Mouse (Mus musculus) ES-Bruce4 (cell line): ENCODE measurements around the gene Prkar1b.

Source experiments
- EP300 ChIP-seq: IDR thresholded peaks from 2 replicates; pipeline ENCODE4 v1.6.1; 2011; ENCODE audit warnings: low read depth, low read length; ENCODE audit not compliant: insufficient read depth
- POLR2A ChIP-seq: IDR thresholded peaks from one replicate; pipeline ENCODE4 v1.8.1; 2011; ENCODE audit warnings: low read length; ENCODE audit not compliant: insufficient read depth

- TF ChIP-seq POLR2A (no peak), EP300 (0 out of 2 replicates have a peak, but pooled peaks have one; percentile 18)
These were observed 157.0 kb downstream of the Prkar1b start for GRCm38 (mm10) chr5:138992611-138993370.
